Mouse (Mus musculus): ENCODE data around the gene Camkk1. TPM values are rescaled to one million over a fixed set of nuclear protein-coding genes. Genes with fewer than 3 reads are reported as not detected.

Camkk1 gene
- total RNA-seq, 2 experiments from 2014 or later: 0.86 to 1.5 TPM

Other genes with a start within 250 kb of the Camkk1 start
- gene Cyb5d2, start 222.9 kb upstream of the Camkk1 start, total RNA-seq (2014; fragmentation: Nextera tagmentation): 2.2 and 3.2 TPM in 2 replicates
- gene Cyb5d2, start 222.9 kb upstream of the Camkk1 start, total RNA-seq (2017): 4.4 and 9.7 TPM in 2 replicates
- 29.9 and 31.8 TPM in 2 replicates for gene Zzef1, start 222.8 kb upstream of the Camkk1 start, total RNA-seq (2014; fragmentation: Nextera tagmentation)
- 21.6 and 22.1 TPM in 2 replicates for gene Zzef1, start 222.8 kb upstream of the Camkk1 start, total RNA-seq (2017)
- gene Atp2a3, start 57.8 kb upstream of the Camkk1 start, total RNA-seq (2014; fragmentation: Nextera tagmentation): 78.9 and 88.4 TPM in 2 replicates
- gene Atp2a3, start 57.8 kb upstream of the Camkk1 start, total RNA-seq (2017): 65.9 and 73.9 TPM in 2 replicates
- 10.4 and 13.3 TPM in 2 replicates for gene P2rx1, start 19.9 kb upstream of the Camkk1 start, total RNA-seq (2014; fragmentation: Nextera tagmentation)
- 3.3 and 4.2 TPM in 2 replicates for gene P2rx1, start 19.9 kb upstream of the Camkk1 start, total RNA-seq (2017)
- 10.1 and 13.2 TPM in 2 replicates for gene Ncbp3, start 28.8 kb downstream of the Camkk1 start, total RNA-seq (2014; fragmentation: Nextera tagmentation)
- 12.6 and 15.6 TPM in 2 replicates for gene Ncbp3, start 28.8 kb downstream of the Camkk1 start, total RNA-seq (2017)
- 0.68 TPM in 1 of 2 replicates, not detected in the other for gene Itgae, start 71.6 kb downstream of the Camkk1 start, total RNA-seq (2014; fragmentation: Nextera tagmentation)
- gene Itgae, start 71.6 kb downstream of the Camkk1 start, total RNA-seq (2017): 0.77 TPM in 1 of 2 replicates, not detected in the other
- gene Haspin, start 119.3 kb downstream of the Camkk1 start, total RNA-seq (2014; fragmentation: Nextera tagmentation): 15.6 and 18.7 TPM in 2 replicates
- 20.5 and 23.0 TPM in 2 replicates for gene Haspin, start 119.3 kb downstream of the Camkk1 start, total RNA-seq (2017)
- gene P2rx5, start 141.4 kb downstream of the Camkk1 start, total RNA-seq (2014; fragmentation: Nextera tagmentation): not detected in 2 replicates
- not detected in 2 replicates for gene P2rx5, start 141.4 kb downstream of the Camkk1 start, total RNA-seq (2017)
- gene Emc6, start 158.0 kb downstream of the Camkk1 start, total RNA-seq (2014; fragmentation: Nextera tagmentation): 71.0 and 77.9 TPM in 2 replicates
- gene Emc6, start 158.0 kb downstream of the Camkk1 start, total RNA-seq (2017): 50.7 and 76.5 TPM in 2 replicates
- 10.4 and 19.9 TPM in 2 replicates for gene Tax1bp3, start 158.1 kb downstream of the Camkk1 start, total RNA-seq (2014; fragmentation: Nextera tagmentation)
- gene Tax1bp3, start 158.1 kb downstream of the Camkk1 start, total RNA-seq (2017): 6.3 and 11.7 TPM in 2 replicates
- 24.7 and 26.8 TPM in 2 replicates for gene Ctns, start 180.0 kb downstream of the Camkk1 start, total RNA-seq (2014; fragmentation: Nextera tagmentation)
- 15.6 and 17.5 TPM in 2 replicates for gene Ctns, start 180.0 kb downstream of the Camkk1 start, total RNA-seq (2017)
- gene Shpk, start 180.5 kb downstream of the Camkk1 start, total RNA-seq (2014; fragmentation: Nextera tagmentation): 1.8 and 1.9 TPM in 2 replicates
- gene Shpk, start 180.5 kb downstream of the Camkk1 start, total RNA-seq (2017): 1.8 and 3.1 TPM in 2 replicates
- gene Trpv1, start 215.3 kb downstream of the Camkk1 start, total RNA-seq (2014; fragmentation: Nextera tagmentation): not detected in 2 replicates
- not detected in 2 replicates for gene Trpv1, start 215.3 kb downstream of the Camkk1 start, total RNA-seq (2017)
- not detected in 2 replicates for gene Trpv3, start 248.4 kb downstream of the Camkk1 start, total RNA-seq (2014; fragmentation: Nextera tagmentation)
- gene Trpv3, start 248.4 kb downstream of the Camkk1 start, total RNA-seq (2017): not detected in 2 replicates